Mouse (Mus musculus) embryonic fibroblast, embryonic 13.5 days (primary cell): ENCODE measurements at regions not wholly inside any gene's neighbourhood (a gene's known extent, or its start where the extent isn't known, plus 50 kb on each side); places are given as distances from the start of the nearest gene placed in this dataset.

Source experiments
- CTCF ChIP-seq: IDR thresholded peaks from 2 replicates; pipeline ENCODE4 v1.5.1; 2011; ENCODE audit warnings: mild to moderate bottlenecking, control low read depth, low read length, moderate library complexity, borderline replicate concordance; ENCODE audit not compliant: insufficient read depth
- POLR2A ChIP-seq: IDR thresholded peaks from 2 replicates; pipeline ENCODE4 v1.6.1; 2011; ENCODE audit warnings: low read depth, mild to moderate bottlenecking, control low read depth, low read length, moderate library complexity

- TF ChIP-seq POLR2A: no peak
- no peak for TF ChIP-seq CTCF
These were observed 167.0 kb upstream of the Irx5 start for GRCm38 (mm10) chr8:92190261-92191025.
